Mouse (Mus musculus) bone marrow macrophage, adult 2 months (primary cell): ENCODE measurements at regions not wholly inside any gene's neighbourhood (a gene's known extent, or its start where the extent isn't known, plus 50 kb on each side); places are given as distances from the start of the nearest gene placed in this dataset.

Experiments
- CTCF ChIP-seq: IDR thresholded peaks from 2 replicates; pipeline ENCODE4 v1.5.1; 2012; ENCODE audit warnings: low read depth, mild to moderate bottlenecking, low read length, moderate library complexity
- POLR2A ChIP-seq: IDR thresholded peaks from 2 replicates; pipeline ENCODE4 v1.6.1; 2012; ENCODE audit warnings: mild to moderate bottlenecking, low read depth, low read length, borderline replicate concordance

DNA sequence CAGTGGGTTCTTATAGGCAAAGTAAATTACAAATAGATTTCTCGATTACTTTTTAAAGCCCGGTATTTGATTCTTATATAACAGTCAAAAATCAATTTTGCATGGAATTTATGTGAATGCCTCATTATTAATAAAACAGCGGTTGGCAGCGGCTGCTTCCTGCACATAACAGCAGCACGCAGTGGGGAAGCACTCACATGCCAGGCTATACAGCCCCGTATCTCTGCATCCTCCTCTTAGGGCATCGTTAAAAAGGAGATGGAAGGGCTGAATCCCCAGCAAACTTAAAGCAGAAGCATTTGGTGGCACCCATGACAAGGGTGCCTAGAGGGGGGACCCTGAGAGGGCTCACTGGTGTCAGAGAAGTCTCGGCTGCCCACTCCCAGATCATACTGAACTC is 255.3 kb upstream of the Hnrnpa3 start:
- no peak for TF ChIP-seq CTCF
- no peak for TF ChIP-seq POLR2A
